Mouse (Mus musculus) retina, embryonic 14.5 days (tissue): Measurements from ENCODE around the gene Ssh2.

ENCODE experiments used
- DNase-seq: peaks from one replicate; pipeline ENCODE4 v3.0.0-alpha.2; 2015; ENCODE audit warnings: low spot score

Gene Ssh2

DNA sequence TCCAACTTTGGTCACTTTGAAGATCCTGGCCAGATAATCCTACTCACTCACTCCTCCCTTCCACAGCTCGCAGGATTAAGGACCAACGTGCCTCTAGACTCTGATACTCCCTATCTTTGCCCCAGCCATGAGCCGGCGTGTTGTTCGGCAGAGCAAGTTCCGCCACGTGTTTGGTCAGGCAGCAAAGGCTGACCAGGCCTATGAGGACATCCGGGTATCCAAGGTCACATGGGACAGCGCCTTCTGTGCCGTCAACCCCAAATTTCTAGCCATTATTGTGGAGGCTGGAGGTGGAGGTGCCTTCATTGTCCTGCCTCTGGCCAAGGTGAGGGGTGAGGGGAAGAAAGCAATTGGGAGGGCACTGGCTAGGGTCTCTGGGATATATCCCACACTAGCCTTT, 247.7 kb downstream of the Ssh2 start:
- no peak for DNase-seq

DNA sequence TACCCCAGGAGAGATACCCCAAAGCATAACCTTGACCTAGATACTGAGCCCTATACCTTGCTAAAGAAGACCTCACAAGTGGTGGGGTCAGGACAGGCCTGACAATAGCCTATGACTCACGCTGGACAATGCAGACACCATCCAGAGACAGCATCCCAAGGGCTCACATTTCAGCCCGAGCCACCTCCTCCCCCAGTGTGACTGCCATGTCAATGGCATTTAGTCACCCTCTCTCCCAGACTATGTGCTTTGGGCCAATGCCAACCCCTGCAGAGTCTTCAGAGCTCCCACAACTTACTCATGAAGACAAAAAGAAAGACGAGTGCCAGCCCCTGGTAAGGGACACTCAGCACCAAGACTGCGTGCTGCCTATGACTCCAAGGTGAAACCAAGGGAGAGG, 248.6 kb downstream of the Ssh2 start:
- DNase-seq, result no peak

DNA sequence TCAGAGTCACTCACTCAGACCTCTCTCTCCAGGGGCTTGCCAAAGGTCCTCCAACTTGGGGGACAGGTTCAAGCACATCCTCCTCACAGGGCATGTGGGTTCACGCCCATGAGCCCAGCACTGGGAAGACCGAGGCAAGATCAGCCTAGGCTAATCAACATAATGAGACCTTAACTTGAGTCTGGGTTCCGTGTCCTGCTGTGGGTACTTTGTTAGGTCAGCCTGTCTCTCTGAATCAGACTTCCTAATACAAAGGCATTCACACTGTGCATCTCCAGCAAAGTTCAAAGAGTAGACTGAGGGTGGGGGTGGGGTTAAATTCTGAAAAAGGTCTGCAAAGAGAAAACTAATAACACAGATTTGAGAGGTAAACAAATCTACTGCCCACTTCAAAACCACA, 249.0 kb downstream of the Ssh2 start:
- no peak for DNase-seq

DNA sequence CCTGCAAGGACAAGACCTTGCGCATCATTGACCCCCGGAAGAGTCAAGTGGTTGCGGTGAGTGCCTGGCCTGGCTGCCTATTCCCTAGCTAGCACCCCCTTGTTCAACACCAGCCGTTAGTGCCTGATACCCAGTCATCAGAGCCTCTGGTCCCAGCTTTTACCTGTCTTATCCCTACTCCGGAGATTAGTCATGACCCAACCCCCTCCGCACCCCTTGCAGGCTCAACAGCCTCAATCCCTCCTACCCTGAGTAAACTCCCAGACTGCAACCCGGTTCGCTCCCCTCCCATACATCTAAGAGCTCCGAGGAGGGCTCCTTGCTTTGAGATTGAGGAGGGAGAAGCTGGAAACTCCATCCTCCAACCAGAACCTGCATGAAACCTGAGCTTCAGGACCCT, 250.5 kb downstream of the Ssh2 start:
- no peak for DNase-seq

DNA sequence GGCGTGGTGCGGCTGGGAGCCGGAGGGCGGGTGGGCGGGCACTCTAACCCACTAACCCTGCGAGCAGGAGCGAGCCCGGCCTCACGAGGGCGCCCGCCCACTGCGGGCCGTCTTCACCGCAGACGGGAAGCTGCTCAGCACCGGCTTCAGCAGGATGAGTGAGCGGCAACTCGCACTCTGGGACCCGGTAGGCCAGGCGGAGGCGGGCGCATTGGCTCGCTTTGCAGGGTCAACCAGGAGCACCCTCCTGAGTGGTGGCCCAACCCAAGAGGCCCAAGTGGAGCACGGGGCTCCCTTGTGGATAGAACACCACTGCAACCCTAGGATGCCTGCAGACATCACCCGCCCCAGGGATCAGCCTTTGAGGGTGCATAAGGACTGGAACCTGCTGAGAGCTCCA, 251.1 kb downstream of the Ssh2 start:
- peak; percentile 62 for DNase-seq

DNA sequence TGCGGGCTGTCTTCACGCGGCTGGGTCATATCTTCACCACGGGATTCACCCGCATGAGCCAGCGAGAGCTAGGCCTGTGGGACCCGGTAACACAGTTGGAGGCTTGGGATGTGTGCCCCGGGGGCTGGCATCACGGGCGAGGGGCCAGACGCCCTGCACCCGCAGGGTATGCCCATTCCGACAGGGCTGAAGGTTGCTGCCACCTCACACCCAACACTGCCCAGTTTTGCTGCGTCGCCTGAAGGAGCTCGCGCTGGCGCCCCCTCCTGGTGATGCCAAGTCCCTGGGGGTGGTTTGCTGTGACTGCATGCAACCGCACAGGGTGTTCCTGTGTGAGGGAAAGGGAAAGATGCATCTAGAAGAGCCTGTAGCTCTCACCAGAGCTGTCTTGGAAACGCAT, 251.7 kb downstream of the Ssh2 start:
- DNase-seq, result peak; percentile 80

DNA sequence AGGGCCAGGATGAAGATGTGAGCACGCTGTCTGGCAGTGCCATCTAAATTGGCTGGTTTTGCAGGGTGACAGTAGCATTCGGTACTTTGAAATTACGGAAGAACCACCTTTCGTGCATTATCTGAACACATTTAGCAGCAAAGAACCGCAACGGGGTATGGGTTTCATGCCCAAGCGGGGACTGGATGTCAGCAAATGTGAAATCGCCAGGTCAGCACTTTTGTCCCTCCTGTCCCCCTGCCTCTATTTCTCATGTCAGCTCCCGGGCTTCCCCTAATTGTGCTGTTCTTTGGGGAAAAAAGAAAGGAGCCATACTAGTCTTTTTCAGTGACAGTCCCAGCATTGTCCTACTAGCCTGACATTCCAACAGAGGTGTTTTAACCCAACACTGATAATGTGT, 252.3 kb downstream of the Ssh2 start:
- no peak for DNase-seq

DNA sequence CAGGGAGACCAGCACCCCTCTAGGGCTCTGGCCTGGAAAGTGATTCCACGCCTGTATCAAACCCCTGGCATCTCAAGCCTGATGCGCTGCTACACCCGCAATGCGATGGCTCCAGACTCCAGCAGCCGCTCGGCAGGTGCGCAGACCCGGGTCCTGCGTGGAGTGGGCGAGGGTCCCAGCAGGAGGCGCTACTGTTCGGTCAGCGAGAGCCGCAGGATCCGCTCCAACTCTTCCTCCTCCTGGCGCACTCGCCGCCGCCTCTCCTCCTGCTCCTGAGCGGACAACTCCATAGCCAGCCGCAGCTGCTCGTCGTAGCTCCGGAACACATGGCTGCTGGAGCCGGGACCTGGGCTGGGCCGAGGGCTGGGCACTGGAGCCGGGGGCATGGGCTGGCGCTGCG, 255.3 kb downstream of the Ssh2 start:
- no peak for DNase-seq

DNA sequence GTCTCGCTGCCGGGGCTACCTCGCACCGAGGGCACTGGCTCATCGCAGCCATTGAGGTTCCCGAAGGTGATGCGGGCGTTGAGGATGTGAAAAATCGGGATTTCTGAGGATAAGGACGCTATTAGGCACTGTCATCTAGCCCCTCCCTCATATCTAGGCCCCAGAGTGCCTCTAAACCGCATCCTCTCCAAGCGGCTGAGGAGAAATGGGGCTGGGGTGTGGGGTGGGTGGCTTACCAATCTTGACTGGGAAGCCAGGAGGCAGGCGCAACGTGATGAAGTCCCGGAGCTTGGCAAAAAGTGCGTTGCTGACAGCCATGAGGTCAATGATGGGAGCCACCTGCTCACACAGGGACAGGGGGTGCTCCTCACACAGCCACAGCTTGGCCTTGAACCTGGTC, 256.7 kb downstream of the Ssh2 start:
- no peak for DNase-seq

DNA sequence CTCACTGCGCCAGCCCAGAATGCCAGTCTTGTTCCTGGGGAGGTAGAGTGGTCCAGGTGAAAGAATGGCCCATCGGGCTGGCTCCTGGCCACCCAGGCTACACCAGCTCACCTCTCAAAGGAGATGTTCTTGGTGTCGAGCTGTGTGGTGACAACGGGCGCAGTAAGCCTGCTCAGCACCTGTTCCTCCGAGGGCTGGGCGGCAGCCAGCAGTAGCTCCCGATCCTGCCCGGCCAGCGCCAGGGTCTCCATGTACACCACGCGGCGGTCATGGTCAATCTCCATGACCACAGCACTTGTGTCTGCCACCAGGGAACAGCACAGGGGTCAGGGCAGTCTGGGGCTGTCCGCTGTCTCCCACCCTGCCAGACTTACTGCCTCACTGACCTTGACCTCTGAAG, 260.1 kb downstream of the Ssh2 start:
- DNase-seq, result no peak

DNA sequence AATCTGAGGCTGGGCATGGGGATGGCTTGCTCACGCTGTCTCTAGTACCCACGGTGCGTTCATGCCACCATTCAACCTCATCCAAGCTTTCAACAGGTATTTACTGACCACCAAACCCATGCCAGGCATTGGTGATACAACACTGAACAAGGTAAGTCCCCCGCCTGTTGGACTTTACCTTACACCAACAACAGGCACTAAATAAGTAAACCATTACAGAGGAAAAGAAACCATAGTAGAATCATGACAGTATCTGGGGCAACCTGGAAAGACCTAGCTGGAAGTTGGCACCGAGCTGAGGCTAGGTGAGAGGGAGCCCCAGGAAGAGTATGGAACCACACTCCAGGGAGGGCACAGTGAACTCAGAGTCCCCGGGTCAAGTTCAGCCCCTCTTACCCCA, 260.8 kb downstream of the Ssh2 start:
- no peak for DNase-seq

DNA sequence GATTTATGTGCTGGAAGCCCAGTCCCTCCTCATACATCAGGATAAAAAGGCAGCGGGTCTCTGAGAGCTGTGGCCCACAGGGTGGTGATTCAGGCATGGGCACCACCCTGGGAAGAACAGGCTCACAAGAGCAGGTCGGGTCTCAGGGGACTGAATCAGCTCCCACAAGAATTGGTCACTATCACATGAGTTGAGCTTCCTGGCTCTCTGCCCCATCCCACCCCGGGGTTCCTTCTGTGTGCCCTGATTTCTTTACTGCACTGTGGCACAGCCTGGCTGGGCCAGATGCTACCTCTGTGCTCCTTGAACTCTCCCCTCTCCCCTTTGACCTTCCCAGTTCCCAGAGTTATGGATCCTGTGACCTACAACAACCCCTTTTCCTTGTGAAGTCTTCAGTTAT, 267.0 kb downstream of the Ssh2 start:
- no peak for DNase-seq

DNA sequence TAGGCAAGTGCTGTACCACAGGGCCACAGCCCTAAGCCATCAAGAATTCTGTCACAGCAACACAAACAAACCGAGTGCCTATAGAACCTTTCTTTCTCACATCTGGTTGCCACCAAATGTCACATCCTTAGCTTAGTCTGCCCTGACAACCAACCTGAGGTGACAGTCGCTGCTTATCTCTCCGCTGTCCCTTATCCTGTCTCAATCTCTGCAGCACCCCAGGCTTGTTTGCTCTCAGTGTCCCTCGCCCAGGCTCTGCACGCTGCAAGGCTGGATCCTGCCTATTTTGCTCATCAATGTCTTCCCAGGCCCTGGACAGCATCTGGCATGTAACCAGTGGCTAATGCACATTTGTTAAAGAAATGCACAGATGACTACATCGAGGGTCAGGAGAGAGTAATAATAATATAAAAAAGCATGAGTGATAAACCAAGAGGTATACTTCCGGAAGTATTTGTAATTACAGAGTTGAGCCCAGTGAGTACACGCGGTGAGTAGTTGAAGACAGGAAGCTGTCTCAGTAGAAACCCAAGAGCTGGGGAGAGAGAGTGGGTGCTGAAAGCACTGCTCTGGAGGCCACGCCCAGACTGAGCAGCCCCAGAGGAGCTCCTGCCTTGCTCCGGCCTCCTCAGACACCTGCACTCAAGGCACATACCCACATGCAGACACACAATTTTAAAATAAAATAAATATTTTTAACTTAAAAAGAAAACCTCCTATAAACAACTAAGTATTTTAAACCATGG, 267.6 kb downstream of the Ssh2 start:
- DNase-seq, result no peak

DNA sequence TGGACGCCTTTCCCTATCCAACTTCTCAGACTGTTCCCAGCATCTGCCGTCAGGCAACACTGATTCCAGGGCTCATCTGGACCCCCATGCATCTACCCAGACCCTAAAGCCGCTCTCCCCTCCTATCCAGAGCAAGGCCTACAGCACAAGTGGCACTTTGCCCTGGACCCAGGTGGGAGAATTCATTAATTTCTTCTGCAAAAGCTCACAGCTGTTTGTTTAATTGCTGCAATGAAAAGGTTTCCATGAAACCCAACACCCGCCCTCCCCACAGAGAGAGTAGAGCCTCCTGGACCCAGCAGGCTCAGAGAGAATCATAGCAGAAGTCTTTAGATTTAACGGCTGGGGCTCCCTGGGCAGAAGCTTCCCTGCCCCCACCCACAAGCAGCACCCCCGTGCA, 269.1 kb downstream of the Ssh2 start:
- DNase-seq, result no peak

DNA sequence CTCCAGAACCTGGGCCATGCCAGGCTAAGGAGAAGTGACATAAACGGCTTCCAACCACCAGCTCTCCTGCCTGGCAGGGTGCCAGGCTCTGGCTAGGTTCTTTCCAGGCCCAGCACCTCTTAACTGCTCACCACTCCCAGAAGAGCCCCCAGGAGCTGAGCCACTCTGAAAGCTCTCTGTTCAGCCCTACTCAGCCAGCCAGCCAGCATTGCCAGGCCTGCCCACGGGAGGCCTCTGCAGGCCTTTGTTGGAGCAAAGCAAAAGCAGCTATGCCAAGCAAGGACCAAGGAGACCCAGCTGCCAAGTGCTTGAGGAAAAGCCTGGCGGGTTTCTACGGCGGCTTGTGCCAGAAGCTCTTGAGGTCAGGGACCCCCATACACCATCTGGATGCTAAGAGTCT, 270.7 kb downstream of the Ssh2 start:
- no peak for DNase-seq

DNA sequence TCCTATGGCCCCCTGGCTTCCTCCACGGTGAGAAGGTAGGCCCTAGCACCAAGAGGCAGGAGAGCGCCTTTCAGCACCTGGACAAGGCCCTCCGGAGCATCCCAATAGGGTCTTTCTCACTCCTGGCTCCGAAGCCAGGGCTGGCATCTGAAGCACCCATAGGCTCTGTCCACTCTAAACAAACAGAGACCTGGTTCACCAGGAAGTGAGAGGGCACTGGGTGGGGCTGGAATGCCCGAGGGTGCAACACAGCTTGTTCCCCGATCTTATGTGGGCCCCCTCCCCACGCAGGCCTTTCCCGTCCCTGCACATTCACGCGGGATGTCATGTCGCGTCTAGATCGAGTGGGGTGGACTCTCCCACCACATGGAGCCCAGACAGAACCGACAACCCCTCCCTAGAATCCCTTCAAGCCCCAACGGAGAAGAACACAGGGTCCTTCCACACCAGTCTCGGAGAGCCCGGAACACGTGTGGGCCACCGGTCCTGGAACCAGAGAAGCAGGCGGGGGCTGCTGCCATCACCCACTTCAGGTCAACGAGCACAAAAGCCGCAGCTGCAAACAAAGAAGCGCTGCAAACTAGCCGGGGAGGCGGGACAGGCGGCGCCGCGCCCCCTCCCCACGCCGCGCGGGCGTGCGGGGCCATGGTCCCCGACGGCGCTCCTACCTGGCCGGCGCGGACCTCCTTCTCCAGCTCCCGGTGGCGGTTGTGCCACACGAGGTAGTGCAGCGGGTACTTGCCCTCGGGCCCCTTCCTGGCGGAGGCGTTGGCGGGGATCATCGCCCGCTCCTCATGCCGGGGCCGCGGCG, 272.9 kb downstream of the Ssh2 start:
- DNase-seq, result peak; percentile 35

DNA sequence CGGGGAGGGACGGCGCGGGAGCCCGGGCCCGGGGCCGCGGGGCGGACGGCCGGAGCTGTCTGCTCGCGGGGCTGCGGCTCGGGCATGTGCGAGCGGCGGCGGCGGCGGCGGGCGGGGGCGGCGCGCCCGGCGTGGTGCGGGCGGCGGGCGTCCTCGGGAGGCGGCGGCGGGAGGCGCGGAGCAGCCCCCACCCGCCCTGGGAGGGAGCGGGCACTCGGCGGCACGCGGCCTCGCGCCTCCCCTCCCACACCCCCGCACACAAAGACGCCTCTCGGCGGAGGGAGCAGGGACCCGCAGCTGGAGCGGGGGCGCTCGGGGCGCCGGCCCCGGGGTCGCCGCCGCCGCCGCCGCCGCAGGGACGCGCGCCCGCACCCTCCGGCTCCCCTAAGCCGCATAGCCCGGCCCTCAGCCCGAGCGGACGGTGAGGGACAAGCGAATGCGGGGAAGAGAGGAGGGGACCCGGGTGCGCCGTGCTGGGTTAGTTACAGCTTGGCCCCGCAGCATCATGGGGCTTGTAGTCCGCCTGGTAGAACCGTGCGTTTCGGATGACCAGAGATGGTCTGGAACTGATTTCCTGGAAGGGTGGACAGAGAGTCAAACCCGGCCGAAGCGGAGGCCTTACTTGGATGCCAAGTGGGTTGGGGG, 273.6 kb downstream of the Ssh2 start, which contains the start of gene Ankrd13b:
Gene Ankrd13b, minus strand, starts transcription at position 88 of the 645 bp plus-strand sequence.
- peak; percentile 86 for DNase-seq

DNA sequence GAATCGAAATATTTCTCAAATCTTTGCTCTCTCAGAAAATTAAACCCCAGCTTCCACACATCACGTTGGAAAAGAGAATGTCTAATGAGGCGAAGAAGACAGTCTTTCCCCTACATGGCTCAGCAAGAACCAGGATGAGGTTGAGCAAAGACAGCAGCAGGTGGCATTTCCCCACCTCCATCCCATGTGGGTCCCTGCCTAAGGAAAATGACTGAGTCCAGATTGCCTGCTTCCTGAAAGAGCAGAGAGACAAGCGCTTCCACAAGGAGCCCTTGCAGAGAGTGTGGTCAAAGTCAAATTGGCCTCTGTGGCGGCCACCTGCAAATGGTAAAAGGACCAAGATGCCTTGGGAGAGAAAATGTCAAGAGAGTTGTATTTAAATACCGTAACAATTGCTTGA, 274.4 kb downstream of the Ssh2 start:
- no peak for DNase-seq

DNA sequence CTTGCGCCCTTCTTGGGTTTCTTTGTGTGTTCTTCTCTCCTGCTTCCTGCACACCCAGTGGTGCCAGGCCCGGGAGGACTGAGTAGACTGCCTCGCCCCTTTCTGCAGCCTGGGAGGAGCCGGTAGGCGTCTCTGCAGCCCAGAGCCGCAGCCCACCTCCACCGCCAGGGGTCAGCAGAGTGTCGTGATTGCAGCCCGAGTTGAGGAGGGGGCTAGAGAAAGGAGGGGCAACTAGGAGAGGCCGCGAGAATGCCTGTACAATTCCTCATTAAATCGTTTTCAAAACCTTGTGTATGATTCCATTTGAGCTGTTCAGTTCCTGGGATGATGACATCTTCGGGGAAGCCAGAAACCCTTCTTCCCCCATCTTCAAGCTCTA, 275.0 kb downstream of the Ssh2 start:
- DNase-seq, result peak; percentile 98

DNA sequence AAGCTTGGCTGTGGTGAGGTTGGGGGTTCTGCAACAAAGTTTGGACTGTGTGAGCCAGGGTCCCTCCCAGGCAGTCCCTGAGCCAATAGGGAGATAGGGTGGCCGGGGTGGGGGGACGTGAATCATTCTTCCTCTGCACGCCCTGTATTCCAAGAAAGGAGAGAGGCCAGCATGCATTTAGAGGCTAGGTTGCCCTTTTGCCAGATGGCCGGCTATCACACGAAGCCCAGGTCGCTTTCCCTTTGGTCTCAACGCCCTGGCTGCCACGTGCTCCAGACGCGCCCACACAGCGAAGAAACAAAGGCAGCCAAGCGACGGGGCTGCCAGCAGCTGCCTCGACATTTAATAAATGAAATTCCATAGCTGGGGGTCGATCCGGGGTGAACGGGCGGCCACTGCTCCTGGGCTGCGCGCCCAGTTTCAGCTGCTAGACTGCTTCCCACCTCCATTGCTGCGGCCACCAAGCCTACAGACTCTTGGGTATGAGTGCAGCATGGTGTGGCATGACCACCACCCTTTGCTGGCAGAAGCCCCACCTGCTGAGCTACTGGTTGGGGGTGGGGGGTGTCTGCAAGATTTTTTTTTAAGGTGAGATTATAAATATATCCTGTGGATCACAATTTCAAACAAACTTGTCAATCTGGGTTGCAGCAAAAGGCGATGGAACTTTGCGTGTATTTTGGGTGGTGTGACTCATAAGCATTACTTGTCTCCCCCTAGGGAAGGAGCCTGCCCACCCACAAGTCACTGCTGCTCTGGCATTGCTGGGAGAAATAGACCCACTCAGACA, 275.6 kb downstream of the Ssh2 start:
- peak; percentile 29 for DNase-seq

DNA sequence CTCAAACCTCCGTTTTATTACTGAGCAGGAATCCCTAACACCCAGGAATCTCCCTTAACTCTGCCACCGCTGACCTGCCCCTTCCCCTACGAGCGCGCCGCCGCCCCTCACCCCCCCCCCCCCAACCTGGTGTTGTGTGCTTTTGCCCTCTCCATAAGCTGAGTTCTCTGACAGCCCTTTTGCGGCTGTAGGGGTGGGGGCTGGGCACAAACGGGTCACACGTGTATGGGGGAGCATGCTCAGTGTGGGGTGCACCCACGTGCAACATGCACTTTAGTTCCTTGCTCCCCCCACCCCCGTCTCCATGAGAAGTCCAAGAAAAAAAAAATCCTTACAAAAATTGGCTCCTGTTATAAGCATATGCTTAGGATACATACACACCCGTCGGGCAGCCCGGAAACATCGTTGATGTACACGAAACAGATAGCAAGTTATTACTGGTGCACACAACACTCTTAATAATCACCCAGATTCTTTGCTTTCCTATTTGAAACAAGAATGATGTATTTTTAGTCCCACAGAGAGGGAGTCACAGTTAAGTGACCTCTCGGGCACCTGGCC, 276.3 kb downstream of the Ssh2 start:
- no peak for DNase-seq

DNA sequence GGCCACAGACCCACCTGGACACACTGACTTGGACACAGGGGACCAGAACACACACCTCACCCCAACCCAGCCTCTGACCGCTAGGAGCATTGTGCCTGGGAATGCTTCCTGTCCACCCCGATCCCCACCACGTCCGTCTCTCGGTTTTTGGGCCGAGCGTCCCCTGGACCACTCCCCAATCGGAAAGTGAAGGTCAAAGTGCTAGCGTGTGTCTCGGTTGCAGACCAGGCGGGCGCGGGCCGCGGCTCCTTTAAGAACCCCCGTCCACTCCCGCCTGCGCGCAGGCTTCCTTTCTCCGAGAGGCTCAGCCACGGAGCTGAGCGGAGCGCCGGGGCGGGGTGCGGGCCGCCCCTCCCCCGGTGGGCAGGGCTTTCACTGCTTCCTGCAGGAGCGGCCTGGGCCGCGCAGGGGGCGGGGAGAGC, 276.8 kb downstream of the Ssh2 start:
- peak; percentile 92 for DNase-seq
